Mouse (Mus musculus): ENCODE data around the gene Rapgef5.

Gene Rapgef5

DNA sequence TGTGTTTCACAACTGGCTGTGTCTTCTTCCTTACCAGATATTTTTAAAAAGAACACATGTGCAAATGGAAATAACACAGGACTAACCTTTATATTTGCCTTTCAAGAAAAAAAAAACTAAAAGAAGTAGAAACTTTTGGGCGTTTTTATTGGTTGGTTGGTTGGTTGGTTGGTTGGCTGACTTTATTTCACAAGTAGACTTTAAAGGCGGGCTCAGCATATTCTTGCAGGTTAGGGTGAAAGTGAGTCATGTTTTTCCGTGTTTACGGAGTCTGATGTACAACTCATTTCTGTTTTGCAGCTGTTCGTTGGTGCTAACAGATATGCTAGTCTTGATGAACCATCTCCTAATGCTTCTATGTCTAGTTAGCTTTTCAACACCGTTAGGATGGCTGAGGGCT lies 196.2 kb downstream of the Rapgef5 start:
- DNase-seq (ENCODE audit: low read depth, low spot score): no peak

DNA sequence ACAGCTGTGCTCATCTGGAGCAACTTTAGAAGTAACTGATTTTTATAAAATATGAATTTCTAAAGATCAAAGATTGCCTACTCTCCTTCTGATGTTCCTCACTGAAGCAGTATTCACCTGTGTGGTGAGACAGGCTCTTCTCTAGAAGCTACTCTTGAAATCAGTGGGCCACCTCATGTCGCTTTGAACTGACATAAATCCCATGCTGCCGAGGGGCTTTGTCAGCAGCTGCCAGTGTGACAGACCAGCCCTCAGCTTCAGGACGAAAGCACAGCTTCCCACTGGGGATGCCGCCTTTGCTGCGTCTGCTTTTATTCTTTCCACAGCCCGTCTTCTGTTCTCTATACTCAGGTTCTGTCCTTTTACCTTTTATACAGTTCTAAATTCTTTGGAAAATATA lies 197.3 kb downstream of the Rapgef5 start:
- DNase-seq (ENCODE audit: low read depth, low spot score): no peak

DNA sequence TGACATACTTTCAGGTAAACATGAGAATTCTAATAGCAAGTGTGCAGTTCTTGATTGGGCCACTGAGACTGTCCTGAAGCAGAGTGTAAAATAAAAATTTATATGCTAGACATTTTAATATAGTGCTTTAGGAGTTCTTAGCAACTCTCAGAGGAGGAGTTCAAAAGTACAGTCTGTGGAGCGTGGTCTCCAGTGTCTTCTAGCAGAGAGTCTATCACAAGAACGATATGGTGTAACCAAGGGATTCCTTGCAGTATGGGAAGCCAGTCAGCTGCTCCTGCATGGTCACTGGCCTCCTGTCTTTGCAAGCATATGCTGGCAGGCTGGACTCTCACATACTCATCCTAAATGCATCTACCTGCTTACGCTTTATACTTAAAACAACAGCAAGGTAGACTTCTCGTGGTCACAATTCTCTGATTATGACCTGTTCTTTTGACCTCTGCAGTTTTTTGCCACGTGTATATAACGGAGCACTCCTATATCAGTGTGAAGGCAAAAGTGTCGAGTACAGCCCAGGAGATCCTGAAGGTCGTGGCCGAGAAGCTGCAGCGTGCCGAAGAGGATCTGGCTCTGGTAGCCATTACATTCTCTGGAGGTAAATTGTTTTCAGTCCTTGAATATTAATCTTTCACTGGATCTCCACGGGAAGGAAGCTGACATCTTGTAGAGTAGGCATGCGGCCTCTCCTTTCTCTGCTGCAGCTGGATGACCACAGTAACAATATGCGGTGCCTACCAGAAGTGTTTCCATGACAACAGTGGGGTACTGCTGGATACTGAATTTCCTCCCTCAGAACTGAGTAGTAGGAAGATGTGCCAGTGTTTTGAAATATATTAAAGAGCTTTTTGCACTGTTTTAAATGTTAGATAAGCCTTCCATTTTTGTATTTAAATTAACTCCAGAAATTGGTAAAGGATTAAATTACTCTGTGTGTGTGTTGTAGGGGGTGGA lies 204.8 kb downstream of the Rapgef5 start:
- DNase-seq (ENCODE audit: low read depth, low spot score): peak; percentile 58

DNA sequence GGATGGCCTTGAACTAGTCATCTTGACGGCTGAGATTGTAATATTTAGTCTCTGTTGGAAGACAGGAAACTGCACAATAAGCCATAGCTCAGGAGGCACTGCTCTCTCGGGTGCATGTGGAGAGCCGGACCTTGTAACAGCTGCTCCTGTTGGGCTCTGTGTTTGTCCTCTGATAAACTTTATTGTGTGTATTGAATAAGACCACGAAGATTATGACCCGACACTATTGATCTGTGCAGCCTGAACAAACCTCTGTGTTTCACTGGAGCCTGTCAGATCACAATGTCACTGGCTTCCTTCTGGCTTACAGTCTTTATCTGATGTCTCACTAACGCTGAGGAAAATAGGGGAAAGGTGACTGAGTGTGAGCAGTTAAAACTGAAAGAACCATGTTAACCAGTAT lies 205.5 kb downstream of the Rapgef5 start:
- DNase-seq (ENCODE audit: low read depth, low spot score): no peak

DNA sequence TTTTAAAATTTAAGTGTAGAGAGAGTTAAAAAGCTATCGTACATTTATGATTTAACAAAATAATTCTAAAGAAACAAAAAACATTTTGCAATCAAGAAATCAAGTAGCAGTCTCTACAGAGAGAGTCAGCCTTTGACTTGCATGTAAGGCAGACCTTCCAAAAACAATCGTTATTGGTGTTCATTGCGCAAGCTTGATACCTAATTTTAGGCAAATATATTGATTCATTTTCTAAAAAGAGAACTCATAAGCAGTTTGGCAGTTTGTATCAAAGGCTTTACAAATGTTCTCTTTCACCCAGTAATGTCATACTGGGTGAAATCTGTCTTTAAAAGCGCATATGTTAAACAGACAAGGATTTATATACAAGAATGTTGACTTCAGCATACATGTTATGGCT lies 208.7 kb downstream of the Rapgef5 start:
- DNase-seq (ENCODE audit: low read depth, low spot score): no peak

DNA sequence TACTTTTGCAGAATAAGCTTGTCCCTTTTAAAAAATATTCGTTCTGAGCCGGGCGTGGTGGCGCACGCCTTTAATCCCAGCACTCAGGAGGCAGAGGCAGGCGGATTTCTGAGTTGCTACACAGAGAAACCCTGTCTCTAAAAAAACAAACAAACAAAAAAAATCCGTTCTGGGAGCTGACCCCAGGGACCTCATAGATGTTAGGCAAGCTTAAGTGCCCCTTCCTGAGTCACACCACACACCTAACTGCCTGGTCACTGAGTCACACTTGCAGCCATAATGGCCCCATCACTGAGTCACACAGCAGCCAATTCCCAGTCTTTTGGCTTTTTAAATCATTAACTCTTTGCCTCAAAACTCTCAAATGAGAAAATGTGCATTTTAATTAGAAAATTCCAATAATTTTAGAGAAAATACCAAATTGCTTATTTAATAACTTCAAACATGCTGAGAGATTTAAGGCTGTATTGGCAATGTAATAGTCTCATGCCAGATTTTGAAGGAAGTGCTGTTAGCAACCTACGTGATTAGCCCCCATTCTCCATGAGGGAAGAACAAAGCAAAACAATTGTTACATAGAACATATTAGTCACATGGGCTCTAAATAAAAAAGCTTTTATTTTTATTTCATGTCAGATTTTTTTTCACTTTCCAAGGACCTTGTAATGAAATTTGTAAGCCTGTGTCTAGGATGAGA lies 211.3 kb downstream of the Rapgef5 start:
- no peak for DNase-seq (ENCODE audit: low read depth, low spot score)

DNA sequence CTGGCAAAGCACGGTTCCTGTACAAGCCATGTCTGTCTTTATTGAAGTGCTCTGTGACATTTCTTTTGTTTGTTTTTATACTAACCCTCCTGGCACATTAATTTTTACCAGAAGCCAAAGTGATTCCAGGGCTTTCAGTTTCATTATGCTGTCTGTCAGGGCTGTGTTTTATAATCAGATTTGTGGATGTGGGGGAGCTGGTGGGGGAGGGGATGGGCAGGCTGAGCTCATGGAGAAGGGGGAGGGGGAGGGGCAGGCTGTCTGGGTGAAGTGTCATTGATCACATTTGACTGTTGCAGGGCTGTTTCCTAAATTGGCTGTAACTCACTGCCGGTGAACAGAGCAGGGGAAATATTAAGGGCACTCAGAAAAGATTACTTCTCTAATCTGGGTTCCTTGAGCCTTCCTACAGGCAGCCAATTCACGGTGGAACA lies 211.9 kb downstream of the Rapgef5 start:
- no peak for DNase-seq (ENCODE audit: low read depth, low spot score)

DNA sequence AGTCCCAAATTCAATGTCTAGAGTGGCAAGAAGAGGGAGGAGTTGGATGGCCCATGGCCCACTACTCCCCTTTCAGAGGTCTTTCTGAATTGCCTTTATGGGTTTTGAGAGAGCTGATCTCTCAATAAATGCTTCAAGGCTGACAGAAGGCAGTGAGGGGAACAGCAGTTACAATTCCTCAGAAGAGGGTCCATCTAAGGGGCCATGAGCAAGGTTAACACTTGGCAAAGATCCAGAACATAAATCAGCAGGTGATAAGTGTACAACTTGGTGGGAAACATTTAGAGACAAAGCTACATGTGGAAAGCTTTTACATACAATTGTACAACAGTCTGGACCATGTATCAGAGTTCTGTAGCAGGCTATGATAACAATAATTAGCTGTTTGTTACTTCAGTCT lies 217.3 kb downstream of the Rapgef5 start:
- no peak for DNase-seq (ENCODE audit: low read depth, low spot score)

DNA sequence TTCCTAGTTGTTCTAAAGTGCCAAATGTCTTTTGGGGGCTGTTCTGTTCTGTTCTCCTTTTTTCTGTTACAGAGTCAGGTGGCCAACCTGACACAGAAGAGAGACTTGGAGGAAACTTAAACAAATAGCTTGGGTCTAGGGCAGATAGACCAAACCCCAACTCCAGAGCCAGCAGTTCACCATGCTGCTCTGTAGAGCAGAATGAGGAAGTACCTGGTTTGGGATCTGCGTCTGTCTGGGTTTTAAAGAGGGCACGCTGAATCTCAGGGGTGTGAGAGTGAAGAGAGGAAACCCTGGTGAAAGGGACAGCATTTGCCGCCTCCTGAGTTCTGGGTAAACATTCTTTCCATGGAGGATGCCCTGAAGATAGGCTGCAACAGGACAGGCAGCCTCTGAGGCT lies 219.9 kb downstream of the Rapgef5 start:
- DNase-seq (ENCODE audit: low read depth, low spot score): no peak

DNA sequence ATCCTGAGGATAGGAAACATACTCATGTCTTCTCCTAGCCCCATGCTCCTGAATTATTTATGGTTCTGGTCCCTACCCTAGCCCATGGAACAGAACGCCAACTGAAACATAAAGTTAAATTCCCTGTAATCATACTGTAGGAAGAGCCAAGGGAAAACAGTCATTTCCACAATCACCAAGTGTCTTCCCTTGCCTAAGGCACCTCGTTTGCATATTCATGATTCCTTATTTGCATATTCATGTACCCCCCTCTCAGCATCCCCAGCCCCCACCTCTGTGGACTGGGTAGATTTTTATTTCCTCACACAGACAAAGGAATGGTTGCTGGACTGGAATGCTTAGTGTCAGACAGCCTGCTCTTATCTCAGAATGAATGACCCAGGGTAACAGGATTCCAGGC lies 220.6 kb downstream of the Rapgef5 start:
- DNase-seq (ENCODE audit: low read depth, low spot score): peak; percentile 33

DNA sequence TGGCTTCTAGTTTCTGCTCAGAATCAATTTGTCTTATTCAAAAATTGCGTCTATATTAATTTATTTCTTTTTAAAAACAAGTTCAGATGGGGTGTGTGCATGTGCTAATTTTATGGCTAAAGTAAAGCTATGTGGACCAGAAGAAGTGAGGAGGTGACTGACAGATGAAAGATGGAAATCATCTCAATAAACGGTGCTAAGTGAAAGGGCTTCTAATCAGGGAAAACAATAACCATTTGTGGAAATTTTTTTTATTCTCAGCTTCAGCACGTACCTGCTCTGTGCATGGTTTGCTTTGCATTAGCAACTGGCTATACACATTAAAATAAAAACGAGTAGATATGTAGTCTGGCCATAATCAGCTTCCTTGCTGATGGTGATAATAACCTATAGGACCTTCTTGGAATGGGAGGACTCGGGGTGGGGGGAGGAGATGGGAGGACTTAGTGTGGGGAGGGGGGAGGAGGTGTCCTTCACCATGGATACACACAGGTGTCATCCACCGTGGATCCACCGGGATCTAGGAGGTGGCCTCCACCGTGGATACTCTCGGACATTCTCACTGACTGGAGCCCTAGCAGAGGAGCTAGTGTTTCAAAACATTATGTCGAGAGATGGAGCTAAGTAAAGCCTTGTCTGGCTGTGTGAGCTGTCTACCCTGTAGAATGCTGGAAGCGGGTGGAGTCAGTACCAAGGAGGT lies 221.2 kb downstream of the Rapgef5 start:
- DNase-seq (ENCODE audit: low read depth, low spot score): no peak

DNA sequence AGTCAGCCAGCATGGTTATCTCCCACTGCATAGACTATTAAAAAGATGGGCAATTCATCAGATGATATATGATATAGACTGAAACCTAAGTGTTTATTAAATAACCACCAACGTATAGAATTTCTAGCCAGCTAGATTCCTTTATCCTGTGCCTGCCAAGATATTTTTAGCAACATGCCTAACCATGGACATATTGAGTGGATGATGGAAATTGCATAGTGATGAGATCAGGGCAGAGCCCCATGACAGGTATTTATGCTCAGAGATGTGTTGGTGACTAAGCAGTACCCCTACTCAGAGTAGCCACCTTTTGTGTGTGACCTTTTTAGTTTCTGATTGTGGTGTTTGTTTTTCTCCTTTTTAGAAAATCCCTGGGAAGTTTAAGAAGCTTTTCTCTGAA lies 226.2 kb downstream of the Rapgef5 start:
- DNase-seq (ENCODE audit: low read depth, low spot score): no peak

DNA sequence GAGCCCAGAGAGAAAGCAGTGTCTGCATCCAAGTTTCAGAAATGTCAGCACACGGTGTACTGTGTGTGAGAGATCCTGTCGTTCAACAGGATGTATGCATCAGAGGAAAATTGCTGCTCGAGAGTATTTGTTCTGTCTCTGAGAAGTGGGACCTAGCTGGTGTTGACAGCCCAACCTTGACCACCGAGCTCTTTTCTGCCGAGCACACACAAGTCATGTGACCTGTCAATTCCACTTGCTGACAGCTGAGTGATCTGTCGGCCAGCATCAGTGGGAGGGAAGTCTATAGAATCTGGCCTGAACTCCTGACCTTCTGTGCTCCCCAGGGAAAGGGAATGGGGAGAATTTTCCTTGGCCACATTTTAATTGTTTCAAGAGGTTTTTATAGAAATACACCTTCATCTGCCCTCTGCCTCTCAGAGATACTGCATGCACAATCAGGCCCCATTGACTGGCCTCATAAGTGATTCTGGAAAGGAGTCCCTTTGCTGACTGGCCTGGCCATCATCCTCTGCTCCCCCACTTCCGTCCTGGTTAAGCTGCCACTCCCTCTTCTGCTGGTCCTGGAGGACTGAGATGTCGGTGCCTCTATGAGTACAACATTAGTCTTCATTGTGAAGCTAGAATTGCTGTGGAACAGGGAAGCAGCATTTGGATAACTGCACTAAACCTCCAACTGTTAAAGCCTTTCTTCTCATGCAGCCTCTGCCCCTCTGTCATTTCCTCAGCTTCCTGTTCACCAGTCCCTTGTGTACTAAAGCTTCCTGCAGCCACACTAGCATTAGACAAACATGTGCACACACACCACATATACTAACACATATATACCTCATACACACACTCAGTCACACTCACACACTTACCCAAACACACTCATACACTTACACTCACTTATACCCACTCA lies 228.6 kb downstream of the Rapgef5 start:
- no peak for DNase-seq (ENCODE audit: low read depth, low spot score)

DNA sequence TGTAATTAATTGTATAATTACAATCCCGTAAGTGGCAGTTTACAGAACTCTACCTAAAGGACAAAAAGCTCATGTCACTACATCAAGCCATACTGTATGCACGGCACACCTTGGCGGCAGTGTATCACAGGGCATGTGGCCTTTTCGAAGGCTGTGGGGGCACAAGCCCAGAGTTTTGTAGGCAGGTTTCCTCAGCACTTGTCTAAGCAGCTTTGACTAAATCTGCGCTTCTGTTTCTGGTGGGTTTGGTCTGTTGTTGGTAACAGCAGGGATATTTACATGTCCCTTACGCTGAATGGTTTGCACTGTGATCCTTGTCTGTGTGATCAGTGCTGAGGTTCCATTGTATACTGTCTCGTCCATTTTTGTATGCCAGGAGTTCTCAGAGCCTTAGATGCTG lies 230.3 kb downstream of the Rapgef5 start:
- no peak for DNase-seq (ENCODE audit: low read depth, low spot score)

DNA sequence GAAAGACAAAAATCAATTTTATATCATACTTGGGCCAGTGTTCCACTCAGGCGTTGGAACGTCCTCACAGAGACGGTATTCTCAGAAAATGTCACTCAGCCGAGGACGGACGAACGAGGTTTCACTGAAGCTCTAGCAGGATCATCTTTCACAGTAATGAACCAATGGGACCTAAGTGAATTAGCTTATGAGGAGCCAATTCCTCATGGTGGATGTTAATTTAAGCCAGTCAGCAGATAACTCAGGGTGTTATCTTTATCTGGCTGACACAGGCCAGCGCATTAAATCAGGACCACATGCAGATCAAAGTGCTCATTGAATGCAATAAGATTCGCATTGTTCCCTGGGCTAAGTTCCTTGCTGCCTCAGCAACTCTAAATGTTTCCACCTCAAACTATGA lies 234.8 kb downstream of the Rapgef5 start:
- DNase-seq (ENCODE audit: low read depth, low spot score): no peak

DNA sequence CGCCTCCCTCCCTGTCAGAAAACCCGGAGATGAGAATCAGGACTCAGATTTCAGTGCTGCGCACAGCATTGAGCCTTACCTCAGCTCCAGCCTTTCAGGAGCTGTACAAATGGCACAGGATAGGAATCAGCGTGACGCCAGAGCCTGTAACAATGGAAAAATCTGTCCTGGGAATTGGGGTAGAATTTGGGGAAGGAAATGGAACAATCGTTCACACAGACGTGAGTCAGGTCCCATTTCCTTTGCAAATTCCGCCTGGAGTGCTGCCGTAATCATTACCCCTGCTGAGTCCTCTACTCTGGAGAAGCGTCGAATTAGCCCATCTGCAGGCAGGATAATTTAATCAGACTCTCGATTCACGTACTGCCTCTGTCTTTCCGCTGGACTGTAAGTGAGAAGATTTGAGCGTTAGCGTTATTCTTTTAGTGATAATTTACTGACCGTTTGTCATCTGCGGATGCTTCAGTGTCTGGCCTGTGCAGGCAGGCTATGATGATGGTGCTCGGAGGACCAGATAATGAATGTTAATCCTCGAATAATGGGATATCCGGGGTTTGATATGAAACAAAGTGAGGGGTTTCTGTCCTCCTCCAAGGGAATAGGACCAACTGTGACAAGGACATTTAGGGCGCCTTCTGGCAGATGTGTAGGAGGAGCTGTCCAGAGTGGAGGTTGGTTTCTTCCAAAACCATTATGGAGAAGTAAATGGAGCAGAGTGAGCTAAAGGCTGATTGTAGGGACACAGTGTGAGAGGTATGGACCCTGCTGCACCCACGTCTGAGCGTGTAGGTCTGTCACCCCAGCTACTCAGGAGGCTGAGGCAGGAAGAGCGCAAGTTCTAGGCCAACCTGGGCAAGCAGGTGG lies 235.5 kb downstream of the Rapgef5 start:
- DNase-seq (ENCODE audit: low read depth, low spot score): peak; percentile 64

DNA sequence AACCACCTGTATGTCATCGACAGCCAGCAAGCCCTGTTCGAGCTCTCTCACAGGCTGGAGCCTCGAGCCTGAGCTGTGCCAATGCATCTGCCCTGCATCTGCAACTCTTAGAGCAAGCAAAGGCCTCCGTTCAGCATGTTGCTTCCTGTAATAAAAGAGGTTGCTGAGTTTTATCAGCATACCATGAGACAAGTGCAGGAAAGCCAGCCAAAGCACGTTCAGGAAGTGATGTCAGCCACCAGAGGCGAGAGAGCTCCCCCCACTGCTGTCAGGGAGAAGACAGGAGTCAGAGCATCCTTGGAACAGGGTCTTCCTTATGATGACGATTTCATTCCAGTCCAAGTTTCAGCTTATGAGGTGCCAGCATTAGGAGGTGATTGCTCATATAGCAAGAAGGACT lies 239.7 kb downstream of the Rapgef5 start:
- DNase-seq (ENCODE audit: low read depth, low spot score): no peak

DNA sequence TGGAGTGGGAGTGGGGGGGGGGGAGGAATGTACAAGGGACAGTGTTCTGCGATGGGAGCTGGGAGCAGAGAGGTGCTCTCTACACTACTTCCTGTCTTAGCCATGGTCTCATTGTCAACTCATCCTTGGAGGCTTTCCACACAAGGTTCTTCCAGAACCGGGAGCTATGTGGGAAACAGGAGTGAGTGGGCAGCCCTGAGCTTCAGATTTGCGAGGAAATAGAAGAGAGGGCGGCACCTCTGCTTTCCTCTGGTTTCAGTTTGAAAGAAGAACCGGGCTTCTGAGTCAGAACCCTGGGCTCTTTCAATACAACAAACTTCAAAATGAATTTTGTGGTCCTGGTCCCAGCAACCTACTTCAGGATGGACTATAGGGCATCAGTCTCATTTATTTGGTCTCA lies 244.1 kb downstream of the Rapgef5 start:
- peak; percentile 80 for DNase-seq (ENCODE audit: low read depth, low spot score)

DNA sequence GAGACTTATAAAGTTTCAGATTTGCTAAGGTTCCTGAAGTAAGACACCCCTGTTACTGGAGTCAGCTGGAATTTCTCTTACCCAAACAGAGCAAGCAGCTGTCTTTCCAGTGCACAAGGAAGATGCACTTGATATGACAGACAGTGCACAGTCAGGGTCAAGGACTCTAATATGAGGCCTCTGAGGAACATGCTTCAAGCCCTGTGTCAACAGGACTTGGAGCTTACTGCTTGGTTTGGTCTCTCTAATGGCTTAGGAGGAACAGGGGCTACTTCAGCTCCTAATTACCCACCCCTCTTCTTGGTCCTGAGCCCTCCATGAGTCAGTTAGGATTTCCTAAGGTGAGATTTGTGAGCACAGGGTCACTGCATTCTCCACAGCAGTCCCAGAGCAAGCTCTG lies 244.6 kb downstream of the Rapgef5 start:
- no peak for DNase-seq (ENCODE audit: low read depth, low spot score)

DNA sequence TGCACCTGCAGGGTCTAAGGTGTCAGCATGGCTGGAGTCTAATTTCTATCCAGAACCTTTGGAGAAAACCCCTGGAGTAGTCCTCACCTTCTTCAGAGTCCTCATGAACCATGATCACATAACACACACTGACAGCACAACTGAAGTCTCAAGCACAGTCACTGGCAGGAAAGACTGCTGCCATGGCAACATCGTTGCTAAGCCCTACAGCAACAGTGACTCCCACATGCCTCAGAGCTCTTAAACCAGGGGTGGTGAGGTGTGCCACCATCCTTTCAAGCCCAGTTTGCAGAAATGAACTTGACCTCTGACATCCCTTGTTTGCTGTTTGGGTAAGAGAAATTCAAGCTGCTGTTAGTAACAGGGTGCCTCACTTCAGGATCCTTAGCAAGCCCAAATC lies 245.4 kb downstream of the Rapgef5 start:
- peak; percentile 89 for DNase-seq (ENCODE audit: low read depth, low spot score)
